Mouse (Mus musculus) right cerebral cortex, postnatal 10 days (tissue): ENCODE results near the gene 4930595M18Rik.

ENCODE experiments used
- DNase-seq, 2 experiments: peaks; one replicate each; pipeline ENCODE4 v3.0.0; 2021; ENCODE audit warnings: low spot score in 2 of 2

The 4930595M18Rik gene

GRCm38 (mm10) chrX:81458021-81458420 lies at the start of gene 4930595M18Rik:
Gene 4930595M18Rik, minus strand, starts transcription at chrX:81458121.
- DNase-seq, result no peak

- DNase-seq, result peak; percentile 22 to 39
Observed at GRCm38 (mm10) chrX:81472500-81472899, 14.6 kb upstream of the 4930595M18Rik start.
